Mouse (Mus musculus): ENCODE measurements around the gene Zc3h12b. TPM values are rescaled to one million over a fixed set of nuclear protein-coding genes. Genes with fewer than 3 reads are reported as not detected.

Gene Zc3h12b
- total RNA-seq, 2 experiments from 2014 or later = 24.4 to 24.5 TPM

Other genes starting within 250 kb of the Zc3h12b start
- not detected for gene Asb12, start 153.7 kb upstream of the Zc3h12b start, total RNA-seq (2021)
- not detected for gene Pfn5, start 153.6 kb upstream of the Zc3h12b start, total RNA-seq (2021)
- gene Zc4h2, start 53.2 kb upstream of the Zc3h12b start, total RNA-seq (2021) = 10 to 100 TPM; 24.3 to 24.7 TPM
- gene Las1l, start 245.3 kb downstream of the Zc3h12b start, total RNA-seq (2021) = 10 to 100 TPM; 63.7 to 84.3 TPM